In the genomic region with DNA sequence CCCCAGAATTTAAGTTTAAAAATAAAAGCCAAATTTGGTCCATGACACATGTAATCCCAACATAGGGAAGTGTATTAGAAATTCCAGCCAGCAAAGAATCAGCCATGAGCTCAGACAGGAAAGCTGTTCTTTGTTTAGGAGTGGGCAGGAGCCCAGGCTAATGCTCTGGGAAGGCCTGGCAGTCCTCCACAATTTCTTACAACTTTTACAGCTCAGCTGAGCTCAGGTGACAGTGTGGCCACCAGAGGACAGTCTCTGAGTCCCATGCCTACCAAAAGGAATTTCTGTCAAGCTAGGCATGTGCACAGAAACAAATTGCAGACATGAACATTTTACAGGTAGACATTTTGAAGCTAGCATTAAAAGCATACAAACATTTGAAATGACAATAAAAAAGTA, we compare ENCODE assay signal across 9 mouse cellular contexts.
DNase-seq lines count a peak whose midpoint lies in the region; ATAC-seq and TF ChIP-seq lines count a peak whose summit lies in the region.
"Had no signal": no experiment of that assay in that cellular context is flagged by ENCODE, and none has a peak within 500 bp of the region (broad histone marks: within the 10 kb centered on the region; RNA-seq: fewer than 3 reads in every experiment).

No protein-coding gene starts in this region.

- H3K4me1 ChIP-seq in intestine, embryonic 16.5 days (ENCODE audit: control insufficient read depth, insufficient read depth, low read length), result peaks cover 2% of the 10 kb centered on the region; the same call in 1 of the 2 replicates
- H3K4me1 ChIP-seq in intestine, embryonic 15.5 days (replicated peaks), result 0 out of 2 replicates have a peak, but pooled peaks cover 5% of the 10 kb centered on the region
- H3K4me1 ChIP-seq in embryonic fibroblast, embryonic 13.5 days (ENCODE audit: control insufficient read depth, insufficient read depth, low read length), result peaks cover 28% of the 10 kb centered on the region
- peaks cover 30% of the 10 kb centered on the region for H3K4me1 ChIP-seq in limb, embryonic 14.5 days (ENCODE audit: control insufficient read depth, insufficient read depth, low read length)
- H3K4me1 ChIP-seq: stomach, embryonic 15.5 days had no signal

- no peak for ATAC-seq in intestine, embryonic 16.5 days
- ATAC-seq in intestine, embryonic 15.5 days, result no peak
- no peak for ATAC-seq in limb, embryonic 14.5 days (ENCODE audit: low FRiP score, low read depth)

- TF ChIP-seq POLR2A in embryonic fibroblast, embryonic 13.5 days (IDR thresholded peaks at IDR 0.05; ENCODE audit: low read depth, low read length), result no peak
- no peak for TF ChIP-seq POLR2A in limb, embryonic 14.5 days (IDR thresholded peaks at IDR 0.05; ENCODE audit: borderline replicate concordance, extremely low read depth, insufficient read depth, insufficient read length)

- DNase-seq in adipocyte (ENCODE audit: low spot score), result peak; percentile 28
- DNase-seq in limb, embryonic 14.5 days (ENCODE audit: low spot score), result peak; percentile 57
- DNase-seq in embryo, embryonic 10.5 days (ENCODE audit: low spot score), result no peak
- DNase-seq in right cerebral cortex, postnatal 4 days, result no peak

- H3K4me3 ChIP-seq in intestine, embryonic 16.5 days (ENCODE audit: low read length), result no peak overlapping the region
- H3K4me3 ChIP-seq in intestine, embryonic 15.5 days (replicated peaks), result no peak overlapping the region
- no peak overlapping the region for H3K4me3 ChIP-seq in embryonic fibroblast, embryonic 13.5 days (ENCODE audit: insufficient read depth, low read length)
- no peak overlapping the region for H3K4me3 ChIP-seq in limb, embryonic 14.5 days (replicated peaks; ENCODE audit: low read length)
- H3K4me3 ChIP-seq: stomach, embryonic 15.5 days had no signal

- no peaks in the 10 kb centered on the region for H3K27me3 ChIP-seq in intestine, embryonic 16.5 days (replicated peaks; ENCODE audit: control insufficient read depth, insufficient read depth, low read length)
- H3K27me3 ChIP-seq in intestine, embryonic 15.5 days (replicated peaks), result no peaks in the 10 kb centered on the region
- no peaks in the 10 kb centered on the region for H3K27me3 ChIP-seq in limb, embryonic 14.5 days (ENCODE audit: control insufficient read depth, insufficient read depth, low read length)
- H3K27me3 ChIP-seq: stomach, embryonic 15.5 days had no signal

- no peak overlapping the region for H3K9ac ChIP-seq in intestine, embryonic 16.5 days (ENCODE audit: low read depth, low read length)
- H3K9ac ChIP-seq in intestine, embryonic 15.5 days, result no peak overlapping the region
- no peak overlapping the region for H3K9ac ChIP-seq in limb, embryonic 14.5 days (ENCODE audit: low read depth, low read length, severe bottlenecking)
- H3K9ac ChIP-seq: liver, embryonic 14.5 days; stomach, embryonic 15.5 days had no signal

- H3K27ac ChIP-seq in intestine, embryonic 16.5 days (ENCODE audit: low read length), result peak overlapping the region; percentile 37; the same call in 1 of the 2 replicates
- no peak overlapping the region for H3K27ac ChIP-seq in intestine, embryonic 15.5 days
- H3K27ac ChIP-seq in embryonic fibroblast, embryonic 13.5 days (ENCODE audit: insufficient read depth, low read length), result peak overlapping the region; percentile 60
- no peak overlapping the region; the same call in 1 of the 2 replicates for H3K27ac ChIP-seq in limb, embryonic 14.5 days (replicated peaks; ENCODE audit: low read depth, low read length)
- H3K27ac ChIP-seq: liver, embryonic 14.5 days; stomach, embryonic 15.5 days had no signal

- H3K9me3 ChIP-seq in intestine, embryonic 16.5 days (ENCODE audit: control insufficient read depth, low read length), result no peaks in the 10 kb centered on the region
- H3K9me3 ChIP-seq in intestine, embryonic 15.5 days, result no peaks in the 10 kb centered on the region
- H3K9me3 ChIP-seq in limb, embryonic 14.5 days (ENCODE audit: control insufficient read depth, low read length), result no peaks in the 10 kb centered on the region
- H3K9me3 ChIP-seq: stomach, embryonic 15.5 days had no signal

- H3K4me2 ChIP-seq in intestine, embryonic 16.5 days (ENCODE audit: low read depth, low read length), result no peak overlapping the region
- no peak overlapping the region for H3K4me2 ChIP-seq in intestine, embryonic 15.5 days (replicated peaks)
- H3K4me2 ChIP-seq in limb, embryonic 14.5 days (replicated peaks; ENCODE audit: low read depth, low read length, severe bottlenecking), result no peak overlapping the region
- H3K4me2 ChIP-seq: stomach, embryonic 15.5 days had no signal

- no peaks in the 10 kb centered on the region; the same call in 1 of the 2 replicates for H3K36me3 ChIP-seq in intestine, embryonic 16.5 days (ENCODE audit: control insufficient read depth, insufficient read depth, low read length)
- no peaks in the 10 kb centered on the region for H3K36me3 ChIP-seq in intestine, embryonic 15.5 days
- H3K36me3 ChIP-seq in limb, embryonic 14.5 days (ENCODE audit: control insufficient read depth, insufficient read depth, low read length), result peaks cover 18% of the 10 kb centered on the region
- H3K36me3 ChIP-seq: stomach, embryonic 15.5 days had no signal

- no peak for TF ChIP-seq CTCF in embryonic fibroblast, embryonic 13.5 days (IDR thresholded peaks at IDR 0.05; ENCODE audit: borderline replicate concordance, insufficient read depth, low read length)

Comparison
In these comparisons a context has a peak if more than half of its experiments do, and no peak if none do; other contexts are left out.
1. H3K27ac ChIP-seq: peak in intestine, embryonic 16.5 days (single experiment) and embryonic fibroblast, embryonic 13.5 days (single experiment); none in intestine, embryonic 15.5 days (single experiment) and limb, embryonic 14.5 days (single experiment).
2. DNase-seq: peak in adipocyte (single experiment) and limb, embryonic 14.5 days (single experiment); none in embryo, embryonic 10.5 days (single experiment) and right cerebral cortex, postnatal 4 days (single experiment).